Mouse (Mus musculus) brown adipose tissue, adult 24 weeks (tissue): ENCODE measurements around the gene Sox13. TPM values are rescaled to one million over a fixed set of nuclear protein-coding genes. Genes with fewer than 3 reads are reported as not detected.
"Not testable (repeated sequence)": the region's sequence is repeated elsewhere in the genome, so short reads cannot be mapped to it uniquely, and the experiment has no call there.

Experiments
- H3K27ac ChIP-seq: fragments of 200-500 bp; replicated peaks from 2 replicates; pipeline ENCODE4 v1.5.1; 2012; ENCODE audit warnings: low read depth, mild to moderate bottlenecking, low read length
- H3K4me1 ChIP-seq: fragments of 200-500 bp; 2 replicates; pipeline ENCODE4 v1.6.1; 2012; ENCODE audit warnings: low read length, mixed read lengths; ENCODE audit not compliant: control insufficient read depth, insufficient read depth, insufficient read length
- H3K4me3 ChIP-seq: fragments of 200-500 bp; 2 replicates; pipeline ENCODE4 v1.5.1; 2012; ENCODE audit warnings: low read depth, mild to moderate bottlenecking, low read length, moderate library complexity; ENCODE audit not compliant: insufficient read depth
- polyA plus RNA-seq: library from polyadenylated mRNA; stranded (reverse); fragments of >200 nt; gene quantifications from 2 replicates; pipeline ENCODE4 v1.2.4, GENCODE M21; 2012; ENCODE audit not compliant: missing spikeins, insufficient read depth, insufficient read length

The Sox13 gene
- polyA plus RNA-seq, 1 experiment, result 5.5 TPM

GRCm38 (mm10) chr1:133355469-133355868 is 68.7 kb downstream of the Sox13 start:
- H3K27ac ChIP-seq, result no peak overlapping the region

DNA sequence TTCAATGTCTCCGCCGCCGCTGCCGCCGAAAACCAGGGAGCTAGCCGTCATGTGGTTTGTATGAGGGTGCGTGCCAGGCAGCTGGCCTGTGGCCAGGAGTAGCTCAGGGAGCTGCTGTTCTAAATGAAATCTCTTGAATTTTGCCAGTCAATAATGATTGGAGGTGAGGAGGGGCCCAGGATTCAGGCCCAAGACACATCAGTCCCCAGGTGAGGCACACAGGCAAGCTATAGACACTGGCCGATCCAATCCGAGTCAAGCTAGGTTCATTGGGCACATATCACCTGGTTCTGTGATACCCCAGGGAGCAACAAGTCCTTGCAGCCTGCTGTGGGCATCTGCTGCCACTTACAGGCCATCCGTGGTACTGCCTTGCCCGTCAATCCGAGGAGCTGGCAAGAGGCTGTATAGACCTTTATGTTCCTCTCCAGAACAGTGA is 70.8 kb downstream of the Sox13 start:
- H3K27ac ChIP-seq, result no peak overlapping the region
- H3K4me1 ChIP-seq, result no peaks in the 10 kb centered on the region
- H3K4me3 ChIP-seq, result no peak overlapping the region

More at GRCm38 (mm10) chr1:133355469-133355868, 68.7 kb downstream of the Sox13 start:
- Histone ChIP-seq H3K4me1 (no peaks in the 10 kb centered on the region), H3K4me3 (no peak overlapping the region)

- no peaks in the 10 kb centered on the region for H3K4me1 ChIP-seq
- no peak overlapping the region for H3K4me3 ChIP-seq
- no peak overlapping the region for H3K27ac ChIP-seq
These were observed 72.4 kb downstream of the Sox13 start for GRCm38 (mm10) chr1:133351762-133352161.

- H3K4me3 ChIP-seq, result no peak within 1 kb of the TSS
- H3K27ac ChIP-seq, result no peak within 1 kb of the TSS
- no peaks in the 10 kb centered on the region for H3K4me1 ChIP-seq
These were observed 74.0 kb downstream of the Sox13 start, which contains the start of gene Ren1 for GRCm38 (mm10) chr1:133350210-133350609. Gene Ren1, plus strand, starts transcription at chr1:133350510.

DNA sequence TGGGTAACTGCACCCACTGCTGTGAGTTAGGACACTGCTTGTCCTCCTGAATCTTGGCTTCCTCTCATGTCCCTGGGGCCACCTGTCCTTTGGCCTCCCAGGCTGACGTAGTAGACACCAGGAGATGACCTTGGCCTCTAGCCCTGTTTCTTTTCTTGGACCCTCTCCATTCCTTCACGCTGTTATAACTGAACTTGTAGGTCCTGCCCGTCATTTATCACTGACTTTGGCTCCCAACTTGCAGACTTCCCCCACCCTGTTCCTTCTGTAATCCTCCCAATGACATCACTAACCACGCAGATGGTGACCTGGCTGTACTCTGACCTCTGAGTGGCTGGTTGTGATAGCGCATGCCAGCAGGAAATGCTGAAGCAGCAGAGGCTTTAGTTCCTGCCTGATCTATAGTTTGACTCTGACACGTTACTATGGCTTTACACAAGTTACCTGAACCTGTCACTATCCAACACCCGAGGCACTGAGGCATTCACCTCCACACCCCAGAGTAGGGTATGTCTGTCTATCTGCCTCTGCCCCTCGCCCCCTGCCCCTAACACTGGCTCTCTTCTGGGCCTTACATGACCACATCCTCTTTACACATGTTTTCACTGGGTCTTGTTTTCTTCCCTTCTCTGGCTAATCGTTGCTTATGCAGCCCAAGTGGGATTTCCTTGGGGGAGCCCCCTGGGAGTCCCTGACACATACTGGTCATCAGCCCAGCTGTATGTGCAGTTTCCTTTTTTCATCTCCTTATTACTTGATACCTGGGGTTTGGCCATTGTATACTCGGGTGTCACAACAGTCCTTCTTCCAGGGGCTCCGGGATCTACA is 76.3 kb downstream of the Sox13 start:
- H3K27ac ChIP-seq, result no peak overlapping the region
- no peaks in the 10 kb centered on the region for H3K4me1 ChIP-seq
- H3K4me3 ChIP-seq, result no peak overlapping the region

GRCm38 (mm10) chr1:133347226-133347625 is 77.0 kb downstream of the Sox13 start:
- no peak overlapping the region for H3K27ac ChIP-seq
- no peaks in the 10 kb centered on the region for H3K4me1 ChIP-seq
- no peak overlapping the region for H3K4me3 ChIP-seq

DNA sequence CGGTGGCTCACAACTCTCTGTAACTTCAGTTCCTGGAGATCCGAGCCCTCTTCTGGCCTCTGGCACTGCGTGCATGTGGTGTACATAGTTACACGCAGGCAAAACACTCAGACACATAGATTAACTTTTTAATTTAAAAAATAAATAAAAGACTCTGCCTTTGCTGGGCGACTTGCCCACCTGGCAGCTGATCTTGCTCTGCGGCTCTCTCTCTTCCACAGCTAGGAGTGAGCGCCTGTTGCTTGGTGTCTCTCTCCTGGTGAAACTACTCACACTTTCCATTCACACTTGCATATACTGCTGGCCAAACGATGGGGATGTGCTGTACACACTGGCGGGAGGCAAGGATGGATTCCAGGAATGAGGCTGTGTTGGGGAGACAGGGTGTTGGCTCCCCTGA is 77.6 kb downstream of the Sox13 start:
- Histone ChIP-seq H3K4me3 (no peak overlapping the region), H3K4me1 (no peaks in the 10 kb centered on the region), H3K27ac (no peak overlapping the region)

DNA sequence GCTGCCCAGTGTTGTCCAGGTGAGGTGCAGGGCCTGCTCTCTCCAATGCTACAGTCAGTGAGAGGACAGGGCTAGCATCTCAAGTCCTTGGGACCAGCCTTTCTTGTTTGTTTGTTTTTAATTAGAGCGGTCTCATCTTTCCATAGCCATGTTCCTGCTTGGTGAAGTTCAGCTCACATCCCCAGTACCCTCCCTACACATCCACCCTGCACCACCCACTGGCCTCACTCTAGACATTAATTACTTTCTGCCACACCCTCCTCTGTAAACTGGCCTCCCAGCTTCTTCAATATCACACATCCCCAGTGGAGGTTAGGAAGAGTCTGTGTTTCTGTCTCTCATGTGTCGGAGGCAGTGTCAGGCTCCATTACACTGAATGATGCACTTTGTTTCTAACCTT is 79.8 kb downstream of the Sox13 start:
- Histone ChIP-seq H3K4me1 (no peaks in the 10 kb centered on the region), H3K4me3 (no peak overlapping the region), H3K27ac (no peak overlapping the region)

DNA sequence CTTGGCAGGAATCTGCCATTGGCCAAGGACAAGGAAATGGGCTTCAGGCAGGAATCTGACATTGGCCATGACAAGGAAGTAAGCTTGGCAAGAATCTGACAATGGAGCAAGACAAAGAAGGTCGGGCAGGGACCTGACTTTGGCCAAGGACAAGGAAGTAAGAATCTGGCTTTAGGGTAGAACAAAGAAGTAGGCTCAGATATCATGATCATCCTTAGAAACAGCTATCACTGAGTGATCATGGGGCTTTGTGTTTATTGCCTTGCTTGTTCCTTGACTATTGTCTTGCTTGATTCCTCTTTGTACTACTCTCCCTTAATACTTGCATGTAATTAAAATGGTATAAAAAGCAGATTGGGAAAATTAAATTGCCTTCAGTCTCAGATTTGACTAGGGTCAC is 83.8 kb downstream of the Sox13 start:
- H3K4me1 ChIP-seq, H3K4me3 ChIP-seq, H3K27ac ChIP-seq: not testable (repeated sequence)

- H3K4me1 ChIP-seq, result no peaks in the 10 kb centered on the region
- no peak overlapping the region for H3K27ac ChIP-seq
- no peak overlapping the region for H3K4me3 ChIP-seq
These were observed 90.2 kb downstream of the Sox13 start for GRCm38 (mm10) chr1:133333937-133334336.

DNA sequence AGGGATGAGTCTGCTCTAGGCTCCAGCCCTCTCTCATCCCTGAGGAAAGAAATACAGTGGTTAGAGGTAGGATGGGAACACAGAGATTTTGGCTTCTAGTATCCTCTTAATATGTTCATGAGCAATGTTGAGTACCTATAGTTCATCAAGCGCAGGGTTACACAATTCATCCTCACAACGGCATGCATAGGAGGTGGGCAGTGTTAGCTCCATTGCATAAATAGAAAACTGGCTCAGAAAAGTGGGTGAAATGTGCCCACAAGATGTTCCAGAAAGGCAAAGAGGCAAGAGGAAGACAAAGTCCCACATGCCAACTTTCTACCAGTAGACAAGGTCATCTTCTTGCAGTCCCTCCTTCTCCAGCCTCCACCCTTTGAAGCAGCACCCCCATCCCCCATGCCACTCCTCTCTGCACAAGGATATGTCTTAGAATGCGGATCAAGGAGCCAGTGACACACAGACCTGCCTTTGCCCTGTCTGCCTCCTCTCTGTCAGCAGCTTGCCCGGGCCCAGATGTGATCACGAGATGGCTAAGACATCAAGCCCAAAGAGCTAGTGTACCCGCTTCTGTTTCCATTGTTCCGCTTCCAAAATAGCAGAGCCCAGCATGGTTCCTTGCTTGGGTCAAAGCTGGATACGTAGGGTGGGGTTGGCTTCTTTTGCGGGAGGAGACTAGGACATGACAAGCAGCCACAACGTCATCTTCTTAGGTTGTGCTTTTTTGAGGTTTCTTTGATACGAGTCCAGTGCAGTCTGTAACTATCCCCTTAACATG is 91.3 kb downstream of the Sox13 start:
- Histone ChIP-seq H3K4me3 (no peak overlapping the region), H3K27ac (no peak overlapping the region), H3K4me1 (no peaks in the 10 kb centered on the region)

Other genes starting within 250 kb of the Sox13 start
- gene Golt1a, start 114.6 kb downstream of the Sox13 start, polyA plus RNA-seq, result not detected in 2 replicates
- gene Kiss1, start 102.5 kb downstream of the Sox13 start, polyA plus RNA-seq, result not detected in 2 replicates
- gene Ren1, start 73.9 kb downstream of the Sox13 start, polyA plus RNA-seq, result not detected in 2 replicates
- not detected in 2 replicates for gene Etnk2, start 60.8 kb downstream of the Sox13 start, polyA plus RNA-seq
- gene Snrpe, start 185.9 kb upstream of the Sox13 start, polyA plus RNA-seq, result 118 and 128 TPM in 2 replicates
- gene Zbed6, start 236.5 kb upstream of the Sox13 start, polyA plus RNA-seq, result 0.79 and 1.2 TPM in 2 replicates
- gene Gm38394, start 236.9 kb upstream of the Sox13 start, polyA plus RNA-seq, result 4.6 and 5.4 TPM in 2 replicates